Mouse (Mus musculus): ENCODE data around the gene Ly86. TPM values are rescaled to one million over a fixed set of nuclear protein-coding genes. Genes with fewer than 3 reads are reported as not detected.
A peak's percentile ranks its signal among the peaks of the same experiment; 100 is the strongest.

Ly86 gene
- polyA plus RNA-seq, 1 experiment from 2014 or later = 10.7 TPM

DNA sequence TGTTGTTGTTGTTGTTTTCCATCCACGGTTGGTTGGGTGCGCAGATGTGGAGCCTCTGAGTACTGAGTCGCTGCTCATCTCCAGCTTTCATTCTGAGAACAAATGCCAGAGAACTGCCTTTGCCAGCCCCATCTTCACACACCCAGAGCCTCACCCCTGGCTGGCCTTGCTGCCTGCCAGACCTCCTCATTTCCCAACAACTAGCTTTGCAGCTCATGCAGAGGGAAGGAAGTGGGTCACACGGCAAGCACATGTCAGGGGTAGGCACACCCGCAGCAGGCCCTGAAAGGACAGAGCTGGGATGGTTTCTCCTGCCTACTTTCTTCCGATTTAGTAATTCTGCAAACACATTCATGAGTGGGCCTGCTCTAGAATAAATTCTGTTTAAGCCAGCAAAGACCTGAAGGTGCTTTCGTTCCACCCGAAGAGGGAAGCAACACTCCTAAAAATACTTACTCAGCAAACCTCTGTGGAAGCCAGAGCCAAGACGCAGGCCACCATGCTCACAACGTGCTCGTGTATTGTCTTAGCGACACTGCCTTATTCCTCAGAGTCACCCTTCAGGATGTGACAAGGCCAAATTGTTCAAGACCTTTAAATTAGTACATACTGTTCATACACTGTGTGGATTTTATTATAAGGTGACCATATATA lies 117.2 kb downstream of the Ly86 start:
- no peaks in the 10 kb centered on the region for H3K9me3 ChIP-seq (replicated peaks)
- 94% methylated on average over 12 of the region's 12 CpGs for WGBS
- peaks cover under 1% of the 10 kb centered on the region for H3K4me1 ChIP-seq
- H3K27me3 ChIP-seq (replicated peaks) = no peaks in the 10 kb centered on the region
- H3K36me3 ChIP-seq = no peaks in the 10 kb centered on the region
- H3K4me3 ChIP-seq (replicated peaks) = no peak overlapping the region
- ATAC-seq (ENCODE audit: low FRiP score) = no peak
- no peak overlapping the region for H3K27ac ChIP-seq (replicated peaks)
- no peak overlapping the region for H3K4me2 ChIP-seq
- H3K9ac ChIP-seq (replicated peaks) = no peak overlapping the region

DNA sequence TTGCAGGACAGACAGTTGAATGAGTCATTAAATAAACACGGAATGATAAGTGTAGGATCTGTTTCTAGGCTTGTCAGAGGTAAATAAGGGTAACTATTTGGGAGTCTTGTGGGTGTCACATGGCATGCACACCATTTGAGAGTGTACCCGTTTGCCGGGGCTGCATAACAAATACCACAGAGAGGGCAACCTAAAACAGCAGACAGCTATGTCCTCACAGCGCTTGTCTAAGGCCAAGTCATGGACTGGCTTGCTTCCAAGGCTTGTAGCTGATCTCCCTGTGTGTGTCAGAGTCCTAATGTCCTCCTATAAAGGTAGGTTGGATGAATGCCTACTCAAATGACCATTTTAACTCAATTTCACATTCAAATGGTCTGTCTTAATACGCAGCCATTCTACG lies 120.7 kb downstream of the Ly86 start:
- H3K4me3 ChIP-seq (replicated peaks) = no peak overlapping the region
- H3K9ac ChIP-seq (replicated peaks) = no peak overlapping the region
- H3K27me3 ChIP-seq (replicated peaks) = no peaks in the 10 kb centered on the region
- no peak for ATAC-seq (ENCODE audit: low FRiP score)
- no peaks in the 10 kb centered on the region for H3K9me3 ChIP-seq (replicated peaks)
- H3K36me3 ChIP-seq = no peaks in the 10 kb centered on the region
- H3K4me1 ChIP-seq = peaks cover 13% of the 10 kb centered on the region
- no peak overlapping the region for H3K4me2 ChIP-seq
- H3K27ac ChIP-seq (replicated peaks) = no peak overlapping the region
- WGBS = 88% methylated on average over 6 of the region's 6 CpGs

DNA sequence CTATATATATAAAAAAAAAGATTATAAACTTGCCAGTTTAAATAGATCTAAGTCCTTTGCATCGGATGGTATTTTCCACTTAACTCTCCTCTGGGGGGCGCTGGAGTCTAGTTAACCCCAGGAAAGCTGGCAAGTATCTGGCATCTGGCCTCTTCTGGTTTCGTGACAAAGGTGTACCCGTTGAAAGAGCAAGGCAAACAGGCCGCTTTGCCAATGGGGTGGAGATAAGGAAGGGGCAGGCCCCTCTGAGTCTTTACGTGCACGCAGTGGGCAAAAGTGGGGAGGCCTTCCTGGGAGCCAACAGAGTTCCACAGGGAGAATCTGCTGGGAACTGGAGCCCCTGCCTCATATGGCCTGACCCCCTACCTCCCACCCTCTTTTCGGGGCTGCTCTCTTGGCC lies 122.8 kb downstream of the Ly86 start:
- H3K4me2 ChIP-seq = peak overlapping the region; percentile 31
- no peaks in the 10 kb centered on the region for H3K36me3 ChIP-seq
- H3K9me3 ChIP-seq (replicated peaks) = no peaks in the 10 kb centered on the region
- peaks cover 14% of the 10 kb centered on the region for H3K4me1 ChIP-seq
- WGBS = 11% methylated on average over 8 of the region's 8 CpGs
- peak; percentile 36; the same call in 1 of the 2 replicates for ATAC-seq (ENCODE audit: low FRiP score)
- no peaks in the 10 kb centered on the region for H3K27me3 ChIP-seq (replicated peaks)
- H3K9ac ChIP-seq (replicated peaks) = no peak overlapping the region
- H3K27ac ChIP-seq (replicated peaks) = peak overlapping the region; percentile 41; the same call in 1 of the 2 replicates
- no peak overlapping the region for H3K4me3 ChIP-seq (replicated peaks)

Measured in neural tube, embryonic 15.5 days (tissue).